In genomic region chr12:117658821-117659220, GRCm38 (mm10) we compare ENCODE assay signal across 15 mouse cellular contexts.
A peak's percentile ranks its signal among the peaks of the same experiment; 100 is the strongest.
DNase-seq lines count a peak whose midpoint lies in the region; ATAC-seq and TF ChIP-seq lines count a peak whose summit lies in the region.
"Had no signal": no experiment of that assay in that cellular context is flagged by ENCODE, and none has a peak within 500 bp of the region (broad histone marks: within the 10 kb centered on the region; RNA-seq: fewer than 3 reads in every experiment).

No protein-coding gene starts in this region.

- no peak overlapping the region for H3K4me2 ChIP-seq in forebrain, embryonic 12.5 days
- peak overlapping the region; percentile 33 for H3K4me2 ChIP-seq in lung, embryonic 14.5 days
- H3K4me2 ChIP-seq in neural tube, embryonic 15.5 days, result no peak overlapping the region
- H3K4me2 ChIP-seq: limb, embryonic 15.5 days; midbrain, embryonic 11.5 days; neural tube, embryonic 12.5 days had no signal

- no peak for TF ChIP-seq CTCF in kidney, adult 2 months (conservative IDR thresholded peaks at IDR 0.05; ENCODE audit: insufficient read depth, insufficient read length, low read depth, low read length)
- TF ChIP-seq CTCF in lung, embryonic 14.5 days (IDR thresholded peaks at IDR 0.05; ENCODE audit: low read depth), result no peak

- H3K36me3 ChIP-seq in forebrain, embryonic 10.5 days (replicated peaks), result no peaks in the 10 kb centered on the region
- H3K36me3 ChIP-seq in forebrain, embryonic 12.5 days (replicated peaks), result no peaks in the 10 kb centered on the region
- H3K36me3 ChIP-seq in kidney, adult 2 months (ENCODE audit: control insufficient read depth, insufficient read depth, low read length), result no peaks in the 10 kb centered on the region
- no peaks in the 10 kb centered on the region for H3K36me3 ChIP-seq in lung, embryonic 14.5 days (ENCODE audit: insufficient read depth)
- no peaks in the 10 kb centered on the region for H3K36me3 ChIP-seq in neural tube, embryonic 15.5 days
- H3K36me3 ChIP-seq: G1E; limb, embryonic 15.5 days; neural tube, embryonic 12.5 days had no signal

- no peak for TF ChIP-seq POLR2A in kidney, adult 2 months (IDR thresholded peaks at IDR 0.05; ENCODE audit: low read depth, low read length)

- no peak overlapping the region for H3K9ac ChIP-seq in forebrain, embryonic 12.5 days
- no peak overlapping the region for H3K9ac ChIP-seq in lung, embryonic 14.5 days
- H3K9ac ChIP-seq in neural tube, embryonic 15.5 days (replicated peaks), result no peak overlapping the region
- H3K9ac ChIP-seq: limb, embryonic 15.5 days; neural tube, embryonic 12.5 days had no signal

- H3K27me3 ChIP-seq in forebrain, embryonic 10.5 days (ENCODE audit: poor library complexity, severe bottlenecking), result no peaks in the 10 kb centered on the region
- H3K27me3 ChIP-seq in forebrain, embryonic 12.5 days, result no peaks in the 10 kb centered on the region
- H3K27me3 ChIP-seq in kidney, adult 2 months (replicated peaks; ENCODE audit: control insufficient read depth, insufficient read depth, low read length), result no peaks in the 10 kb centered on the region
- no peaks in the 10 kb centered on the region for H3K27me3 ChIP-seq in lung, embryonic 14.5 days (ENCODE audit: insufficient read depth, low read length)
- H3K27me3 ChIP-seq in neural tube, embryonic 15.5 days (replicated peaks), result no peaks in the 10 kb centered on the region
- H3K27me3 ChIP-seq: limb, embryonic 15.5 days; neural tube, embryonic 12.5 days had no signal

- 0 out of 2 replicates have a peak overlapping the region, but pooled peaks have one; percentile 20 for H3K27ac ChIP-seq in forebrain, embryonic 10.5 days
- no peak overlapping the region for H3K27ac ChIP-seq in forebrain, embryonic 12.5 days
- H3K27ac ChIP-seq in kidney, adult 2 months (ENCODE audit: insufficient read depth, low read depth, low read length), result peak overlapping the region; percentile 89
- H3K27ac ChIP-seq in lung, embryonic 14.5 days (ENCODE audit: low read depth), result no peak overlapping the region; the same call in 1 of the 2 replicates
- H3K27ac ChIP-seq in neural tube, embryonic 15.5 days (replicated peaks), result 0 out of 2 replicates have a peak overlapping the region, but pooled peaks have one; percentile 13
- H3K27ac ChIP-seq: hindbrain, postnatal 0 days; limb, embryonic 15.5 days; neural tube, embryonic 12.5 days had no signal

- H3K4me3 ChIP-seq in forebrain, embryonic 10.5 days, result no peak overlapping the region
- no peak overlapping the region for H3K4me3 ChIP-seq in forebrain, embryonic 12.5 days (replicated peaks)
- peak overlapping the region; percentile 57 for H3K4me3 ChIP-seq in kidney, adult 2 months (ENCODE audit: insufficient read depth, low read depth, low read length)
- peak overlapping the region; percentile 14; the same call in 1 of the 2 replicates for H3K4me3 ChIP-seq in lung, embryonic 14.5 days (ENCODE audit: low read depth, low read length)
- H3K4me3 ChIP-seq in neural tube, embryonic 15.5 days (replicated peaks), result no peak overlapping the region
- H3K4me3 ChIP-seq: limb, embryonic 15.5 days; neural tube, embryonic 12.5 days had no signal

- no peaks in the 10 kb centered on the region for H3K9me3 ChIP-seq in forebrain, embryonic 10.5 days
- no peaks in the 10 kb centered on the region for H3K9me3 ChIP-seq in forebrain, embryonic 12.5 days
- H3K9me3 ChIP-seq in lung, embryonic 14.5 days (ENCODE audit: low read depth, low read length), result no peaks in the 10 kb centered on the region
- no peaks in the 10 kb centered on the region for H3K9me3 ChIP-seq in neural tube, embryonic 15.5 days (replicated peaks)
- H3K9me3 ChIP-seq: limb, embryonic 15.5 days; neural tube, embryonic 12.5 days had no signal

- 21% methylated on average over 6 of the region's 6 CpGs for WGBS in forebrain, embryonic 10.5 days
- WGBS in forebrain, embryonic 12.5 days, result 17% methylated on average over 6 of the region's 6 CpGs
- 54% methylated on average over 6 of the region's 6 CpGs for WGBS in kidney, adult 2 months
- WGBS in lung, embryonic 14.5 days, result 45% methylated on average over 6 of the region's 6 CpGs
- WGBS in neural tube, embryonic 15.5 days, result 35% methylated on average over 6 of the region's 6 CpGs

- no peak for DNase-seq in forebrain, embryonic 10.5 days (ENCODE audit: extremely low spot score, low spot score)
- no peak for DNase-seq in kidney, adult 2 months
- DNase-seq in kidney, postnatal 4 days, result no peak
- DNase-seq in lung, embryonic 14.5 days, result no peak
- DNase-seq in lung, adult 18-20 months, result no peak
- DNase-seq in cerebellum, postnatal 25 days, result no peak
- DNase-seq: gastrocnemius, postnatal 14 days had no signal

- peaks cover 19% of the 10 kb centered on the region for H3K4me1 ChIP-seq in forebrain, embryonic 10.5 days
- H3K4me1 ChIP-seq in forebrain, embryonic 12.5 days, result peaks cover 7% of the 10 kb centered on the region; the same call in 1 of the 2 replicates
- H3K4me1 ChIP-seq in kidney, adult 2 months (ENCODE audit: control insufficient read depth, insufficient read depth, low read length), result no peaks in the 10 kb centered on the region
- H3K4me1 ChIP-seq in lung, embryonic 14.5 days (ENCODE audit: insufficient read depth), result 0 out of 2 replicates have a peak, but pooled peaks cover 9% of the 10 kb centered on the region
- no peaks in the 10 kb centered on the region for H3K4me1 ChIP-seq in neural tube, embryonic 15.5 days
- H3K4me1 ChIP-seq: limb, embryonic 15.5 days; neural tube, embryonic 12.5 days had no signal

- no peak for ATAC-seq in forebrain, embryonic 12.5 days (ENCODE audit: low FRiP score)
- ATAC-seq in lung, embryonic 14.5 days (ENCODE audit: insufficient read depth), result no peak
- no peak for ATAC-seq in neural tube, embryonic 15.5 days (ENCODE audit: low FRiP score)
- ATAC-seq: activated CD4-positive, CD25-positive, alpha-beta regulatory T cell, adult 4 months; hindbrain, postnatal 0 days had no signal

Comparison
In these comparisons a context has a peak if more than half of its experiments do, and no peak if none do; other contexts are left out.
1. H3K27ac ChIP-seq: peak in forebrain, embryonic 10.5 days (single experiment), kidney, adult 2 months (single experiment) and neural tube, embryonic 15.5 days (single experiment); none in forebrain, embryonic 12.5 days (single experiment) and lung, embryonic 14.5 days (single experiment).
2. H3K4me3 ChIP-seq: peak in kidney, adult 2 months (single experiment) and lung, embryonic 14.5 days (single experiment); none in forebrain, embryonic 10.5 days (single experiment), forebrain, embryonic 12.5 days (single experiment) and neural tube, embryonic 15.5 days (single experiment).